Mouse (Mus musculus) heart, embryonic 13.5 days (tissue): ENCODE measurements around the gene Tnfaip8l2. TPM values are rescaled to one million over a fixed set of nuclear protein-coding genes. Genes with fewer than 3 reads are reported as not detected.
"Not testable (repeated sequence)": the region's sequence is repeated elsewhere in the genome, so short reads cannot be mapped to it uniquely, and the experiment has no call there.

Experiments used
- ATAC-seq: fragments of 200-750 bp; cut with Nextera tagmentation; 2 replicates; pipeline ENCODE4 v1.8.0; 2017; ENCODE audit warnings: moderate TSS enrichment; ENCODE audit not compliant: insufficient number of reproducible peaks, low FRiP score, low TSS enrichment; ENCODE audit errors: extremely low read depth
- H3K27ac ChIP-seq: fragments of 300-500 bp; sonication (generic); replicated peaks from 2 replicates; pipeline ENCODE4 v1.5.1; 2015; ENCODE audit warnings: moderate library complexity, mild to moderate bottlenecking, inconsistent platforms
- H3K27me3 ChIP-seq: fragments of 300-500 bp; sonication (generic); replicated peaks from 2 replicates; pipeline ENCODE4 v1.6.1; 2015; ENCODE audit warnings: mild to moderate bottlenecking, inconsistent platforms
- H3K36me3 ChIP-seq: fragments of 300-500 bp; sonication (generic); 2 replicates; pipeline ENCODE4 v1.6.1; 2015; ENCODE audit warnings: mild to moderate bottlenecking, inconsistent platforms
- H3K4me1 ChIP-seq: fragments of 300-500 bp; sonication (generic); 2 replicates; pipeline ENCODE4 v1.6.1; 2015; ENCODE audit warnings: inconsistent platforms
- H3K4me2 ChIP-seq: fragments of 300-500 bp; sonication (generic); 2 replicates; pipeline ENCODE4 v1.6.1; 2015; ENCODE audit warnings: inconsistent platforms, mild to moderate bottlenecking, moderate library complexity
- H3K4me3 ChIP-seq: fragments of 300-500 bp; sonication (generic); 2 replicates; pipeline ENCODE4 v1.5.1; 2015; ENCODE audit warnings: moderate library complexity, mild to moderate bottlenecking, inconsistent platforms
- H3K9ac ChIP-seq: fragments of 300-500 bp; sonication (generic); 2 replicates; pipeline ENCODE4 v1.6.1; 2015; ENCODE audit warnings: inconsistent platforms, mild to moderate bottlenecking, moderate library complexity
- H3K9me3 ChIP-seq: fragments of 300-500 bp; sonication (generic); 2 replicates; pipeline ENCODE4 v1.6.1; 2016; ENCODE audit warnings: inconsistent platforms
- WGBS: fragments of 180-500 bp; shearing (Covaris S2); methylation state at CpG from one replicate; pipeline ENCODE4 v1.1.7; 2015; ENCODE audit warnings: mixed read lengths; 5-methylcytosine and 5-hydroxymethylcytosine counted together
- microRNA-seq: library from miRNA; unstranded; fragments of <30 nt; microRNA quantifications from one replicate; pipeline ENCODE4, GENCODE M21; 2016
- polyA plus RNA-seq: library from polyadenylated mRNA; unstranded; fragments of >200 nt; fragmentation: Nextera tagmentation; extraction: Ambion mirVana; gene quantifications from 2 replicates; pipeline ENCODE4 v1.2.1, GENCODE M21; 2015

The Tnfaip8l2 gene
- polyA plus RNA-seq, 1 experiment from 2014 or later: 2.8 TPM

DNA sequence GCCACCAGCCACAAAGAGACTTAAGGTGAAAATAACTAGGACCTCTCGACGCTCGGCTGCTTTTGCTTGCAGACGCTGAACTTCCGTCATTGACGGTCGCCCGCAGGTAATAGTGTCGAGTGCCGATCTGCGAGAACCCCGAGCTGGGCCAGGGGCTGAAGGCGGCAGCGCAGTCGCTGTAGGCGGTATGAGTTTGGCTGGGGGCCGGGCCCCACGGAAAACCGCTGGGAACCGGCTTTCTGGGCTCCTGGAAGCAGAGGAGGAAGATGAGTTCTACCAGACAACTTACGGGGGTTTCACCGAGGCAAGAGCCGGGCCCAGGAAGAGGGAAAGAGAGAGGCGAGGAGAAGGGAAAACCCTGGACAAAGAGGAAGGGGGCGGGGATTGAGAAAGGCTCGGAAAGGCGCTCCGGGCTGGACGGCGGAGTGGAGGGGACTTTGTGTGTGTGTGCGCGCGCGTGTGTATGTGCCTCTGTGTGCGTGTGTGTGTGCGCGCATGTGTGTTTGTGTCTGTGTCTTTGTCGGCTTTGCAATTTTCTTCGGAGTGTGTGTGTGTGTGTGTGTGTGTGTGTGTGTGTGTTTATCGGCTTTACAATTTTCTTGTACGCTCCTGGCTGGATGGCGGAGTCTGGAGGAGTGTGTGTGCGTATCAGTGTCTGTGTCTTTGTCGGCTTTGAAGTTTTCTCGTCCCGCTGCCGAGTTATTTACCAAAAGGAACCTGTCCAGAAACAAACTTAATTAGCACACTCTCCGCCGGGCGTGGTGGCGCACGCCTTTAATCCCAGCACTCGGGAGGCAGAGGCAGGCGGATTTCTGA, 31.0 kb downstream of the Tnfaip8l2 start, which contains the start of gene Vps72:
Gene Vps72, plus strand, starts transcription at position 112 of the 816 bp plus-strand sequence.
- H3K27me3 ChIP-seq: no peaks in the 10 kb centered on the region
- WGBS: under 1% methylated on average over 54 of the region's 54 CpGs
- peak within 1 kb of the TSS; percentile 95 for H3K9ac ChIP-seq
- H3K4me2 ChIP-seq: peak within 1 kb of the TSS; percentile 68
- peaks cover 24% of the 10 kb centered on the region for H3K4me1 ChIP-seq
- H3K27ac ChIP-seq: peak within 1 kb of the TSS; percentile 99
- H3K9me3 ChIP-seq: no peaks in the 10 kb centered on the region
- H3K36me3 ChIP-seq: peaks cover 21% of the 10 kb centered on the region
- H3K4me3 ChIP-seq: peak within 1 kb of the TSS; percentile 86
- peak; percentile 48; the same call in 1 of the 2 replicates for ATAC-seq

DNA sequence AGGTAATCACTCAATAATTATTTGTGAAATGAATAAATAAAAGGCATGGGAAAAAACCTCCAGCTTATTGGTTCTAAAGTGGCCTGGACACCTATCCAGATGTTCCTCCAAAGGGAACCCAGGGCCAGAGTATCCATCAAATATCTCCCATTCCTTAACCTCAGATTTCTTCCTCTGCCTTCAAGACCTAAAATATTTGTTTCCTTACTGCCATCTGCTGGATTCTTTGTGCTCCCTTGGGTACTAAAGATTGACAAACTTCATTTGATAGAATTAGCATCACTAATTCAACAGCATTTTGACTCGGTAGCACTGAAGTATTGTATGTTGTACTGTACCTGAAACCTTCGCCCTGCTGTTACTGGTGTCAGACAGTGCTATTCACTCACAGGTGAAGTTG, 34.3 kb downstream of the Tnfaip8l2 start:
- Histone ChIP-seq H3K9me3 (no peaks in the 10 kb centered on the region), H3K4me1 (peaks cover 38% of the 10 kb centered on the region), H3K4me3 (no peak overlapping the region), H3K9ac (no peak overlapping the region), H3K4me2 (no peak overlapping the region), H3K27me3 (no peaks in the 10 kb centered on the region), H3K27ac (no peak overlapping the region), H3K36me3 (peaks cover 8% of the 10 kb centered on the region)
- WGBS: 66% methylated on average over 2 of the region's 2 CpGs
- no peak for ATAC-seq

DNA sequence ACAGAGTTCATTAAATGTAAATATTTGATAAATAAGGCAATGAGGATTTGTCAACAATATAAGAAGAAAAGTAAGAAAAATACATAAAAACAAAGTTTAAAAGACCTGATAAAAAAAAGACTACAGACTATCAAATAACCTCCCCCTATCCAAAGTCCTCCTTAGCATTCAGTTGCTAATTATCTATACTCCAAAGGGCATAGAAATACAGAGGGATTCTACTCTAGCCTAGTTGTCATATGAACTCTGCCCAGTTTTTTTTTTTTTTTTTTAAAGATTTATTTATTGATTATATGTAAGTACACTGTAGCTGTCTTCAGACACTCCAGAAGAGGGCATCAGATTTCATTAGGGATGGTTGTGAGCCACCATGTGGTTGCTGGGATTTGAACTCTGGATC, 34.9 kb downstream of the Tnfaip8l2 start:
- Histone ChIP-seq H3K4me2 (peak overlapping the region; percentile 95), H3K4me1 (peaks cover 34% of the 10 kb centered on the region), H3K27ac (0 out of 2 replicates have a peak overlapping the region, but pooled peaks have one; percentile 41), H3K36me3 (peaks cover 12% of the 10 kb centered on the region), H3K9ac (peak overlapping the region; percentile 77), H3K4me3 (peak overlapping the region; percentile 97)
- not testable (repeated sequence) for ATAC-seq, H3K9me3 ChIP-seq, H3K27me3 ChIP-seq

- Histone ChIP-seq H3K9me3 (no peaks in the 10 kb centered on the region), H3K9ac (peak within 1 kb of the TSS; percentile 98), H3K4me3 (peak within 1 kb of the TSS; percentile 97), H3K27ac (peak within 1 kb of the TSS; percentile 89), H3K27me3 (no peaks in the 10 kb centered on the region), H3K36me3 (peaks cover 17% of the 10 kb centered on the region), H3K4me1 (peaks cover 36% of the 10 kb centered on the region), H3K4me2 (peak within 1 kb of the TSS; percentile 95)
- under 1% methylated on average over 51 of the region's 51 CpGs for WGBS
- ATAC-seq: peak; percentile 83
These were observed 35.6 kb downstream of the Tnfaip8l2 start, which contains the start of gene Pip5k1a for GRCm38 (mm10) chr3:95106338-95107117. Pip5k1a (minus strand) TSS chr3:95106930.

DNA sequence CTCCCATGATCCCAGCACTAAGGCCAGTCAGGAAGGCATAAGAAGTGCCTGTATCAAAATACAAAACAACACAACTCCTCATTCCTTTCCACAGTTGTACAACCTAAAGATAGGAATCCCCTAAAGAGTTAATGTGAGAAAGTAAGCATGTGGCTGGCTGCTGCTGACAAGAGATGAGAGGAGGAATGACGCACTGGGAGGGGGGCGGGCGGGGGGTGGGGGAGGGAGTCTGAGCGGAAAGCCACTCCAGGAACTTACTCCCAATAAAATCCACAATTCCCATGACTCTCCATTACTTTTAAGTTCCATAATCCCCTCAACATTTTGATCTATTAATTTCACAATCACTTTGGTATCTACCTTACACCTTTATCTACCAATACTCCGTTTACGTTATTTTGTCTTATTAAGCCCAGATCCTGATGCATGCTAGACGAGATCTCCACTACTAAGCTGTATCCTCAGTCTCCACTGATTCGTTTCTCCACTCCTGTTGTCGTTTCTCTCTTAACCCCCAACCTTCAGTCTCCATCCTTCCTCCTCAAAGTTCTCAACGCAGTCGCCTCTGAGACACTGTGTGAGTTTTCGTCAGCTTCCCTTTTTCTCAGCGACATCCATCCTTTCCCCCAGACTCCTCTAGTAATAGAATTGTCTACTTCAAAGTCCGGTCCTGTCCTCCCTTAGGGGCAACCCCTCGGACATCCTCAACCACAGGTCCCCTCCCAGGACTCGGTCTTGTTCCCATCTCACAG, 36.4 kb downstream of the Tnfaip8l2 start:
- H3K9me3 ChIP-seq: no peaks in the 10 kb centered on the region
- peak overlapping the region; percentile 98 for H3K9ac ChIP-seq
- no peak for ATAC-seq
- H3K4me1 ChIP-seq: peaks cover 41% of the 10 kb centered on the region
- H3K4me2 ChIP-seq: peak overlapping the region; percentile 95
- H3K27me3 ChIP-seq: no peaks in the 10 kb centered on the region
- peak overlapping the region; percentile 89 for H3K27ac ChIP-seq
- peak overlapping the region; percentile 97 for H3K4me3 ChIP-seq
- H3K36me3 ChIP-seq: peaks cover 24% of the 10 kb centered on the region
- 0% methylated on average over 16 of the region's 16 CpGs for WGBS

- ATAC-seq: no peak
- H3K36me3 ChIP-seq: peaks cover 25% of the 10 kb centered on the region
- no peaks in the 10 kb centered on the region for H3K27me3 ChIP-seq
- no peaks in the 10 kb centered on the region for H3K9me3 ChIP-seq
- 29% methylated on average over 4 of the region's 4 CpGs for WGBS
- peak overlapping the region; percentile 97 for H3K4me3 ChIP-seq
- peak overlapping the region; percentile 98 for H3K9ac ChIP-seq
- peaks cover 35% of the 10 kb centered on the region for H3K4me1 ChIP-seq
- peak overlapping the region; percentile 95 for H3K4me2 ChIP-seq
- H3K27ac ChIP-seq: peak overlapping the region; percentile 89
These were observed 37.0 kb downstream of the Tnfaip8l2 start for GRCm38 (mm10) chr3:95105121-95105520.

DNA sequence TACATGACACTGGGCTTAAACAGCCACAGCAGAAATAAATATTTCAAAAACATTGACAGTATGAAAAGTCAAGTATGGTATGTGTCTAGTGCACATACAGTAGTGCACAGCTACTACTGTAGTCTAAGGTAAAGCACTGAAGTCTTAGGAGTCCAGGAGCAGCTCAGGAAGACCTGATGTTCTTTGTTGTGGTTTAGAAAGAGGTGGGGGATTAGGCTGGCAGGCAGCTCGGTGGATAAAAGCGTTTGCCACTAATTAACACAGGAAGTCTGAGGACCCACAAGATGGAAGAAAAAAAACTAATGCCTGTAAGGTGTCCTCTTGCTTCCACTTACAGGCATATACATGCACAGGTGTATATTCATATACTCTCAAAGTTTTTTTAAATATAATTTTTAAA, 41.3 kb downstream of the Tnfaip8l2 start:
- no peak overlapping the region for H3K27ac ChIP-seq
- H3K4me1 ChIP-seq: peaks cover 43% of the 10 kb centered on the region
- no peak for ATAC-seq
- H3K4me3 ChIP-seq: no peak overlapping the region
- H3K9me3 ChIP-seq: no peaks in the 10 kb centered on the region
- no peak overlapping the region for H3K4me2 ChIP-seq
- H3K9ac ChIP-seq: no peak overlapping the region
- H3K27me3 ChIP-seq: no peaks in the 10 kb centered on the region
- peaks cover 39% of the 10 kb centered on the region for H3K36me3 ChIP-seq
- 36% methylated on average over 2 of the region's 2 CpGs for WGBS

Small RNA genes within 50 kb of the gene (microRNA-seq; reads per million reads assigned to microRNA genes)
- gene Mir8099-1: not detected

Other genes starting within 250 kb of the Tnfaip8l2 start
- 50.9 and 63.2 TPM in 2 replicates for gene Selenbp1, start 209.3 kb downstream of the Tnfaip8l2 start, polyA plus RNA-seq
- gene Rfx5, start 188.3 kb downstream of the Tnfaip8l2 start, polyA plus RNA-seq: 5.4 and 6.3 TPM in 2 replicates
- 14.0 and 17.6 TPM in 2 replicates for gene Pi4kb, start 167.6 kb downstream of the Tnfaip8l2 start, polyA plus RNA-seq
- 14.3 and 17.4 TPM in 2 replicates for gene Zfp687, start 126.9 kb downstream of the Tnfaip8l2 start, polyA plus RNA-seq
- gene Psmd4, start 99.7 kb downstream of the Tnfaip8l2 start, polyA plus RNA-seq: 198 and 214 TPM in 2 replicates
- 16.4 and 17.5 TPM in 2 replicates for gene Pip5k1a, start 35.4 kb downstream of the Tnfaip8l2 start, polyA plus RNA-seq
- gene Vps72, start 31.3 kb downstream of the Tnfaip8l2 start, polyA plus RNA-seq: 98.9 and 100.0 TPM in 2 replicates
- gene Tmod4, start 17.9 kb downstream of the Tnfaip8l2 start, polyA plus RNA-seq: 0.82 and 1.4 TPM in 2 replicates
- gene Scnm1, start 8.3 kb downstream of the Tnfaip8l2 start, polyA plus RNA-seq: 51.7 and 54.2 TPM in 2 replicates
- gene Lysmd1, start 8.3 kb downstream of the Tnfaip8l2 start, polyA plus RNA-seq: 8.8 and 9.8 TPM in 2 replicates
- gene Sema6c, start 18.1 kb upstream of the Tnfaip8l2 start, polyA plus RNA-seq: 2.9 and 3.0 TPM in 2 replicates
- gene Gabpb2, start 75.6 kb upstream of the Tnfaip8l2 start, polyA plus RNA-seq: 5.1 and 5.4 TPM in 2 replicates
- 51.6 and 52.3 TPM in 2 replicates for gene Cdc42se1, start 86.4 kb upstream of the Tnfaip8l2 start, polyA plus RNA-seq
- 11.0 and 11.5 TPM in 2 replicates for gene Mllt11, start 89.8 kb upstream of the Tnfaip8l2 start, polyA plus RNA-seq
- 0.24 and 0.37 TPM in 2 replicates for gene Gm128, start 99.2 kb upstream of the Tnfaip8l2 start, polyA plus RNA-seq
- gene Bnipl, start 108.8 kb upstream of the Tnfaip8l2 start, polyA plus RNA-seq: 0.23 and 0.24 TPM in 2 replicates
- 24.3 TPM in 2 replicates for gene Mindy1, start 139.0 kb upstream of the Tnfaip8l2 start, polyA plus RNA-seq
- 24.5 and 26.0 TPM in 2 replicates for gene Prune1, start 139.7 kb upstream of the Tnfaip8l2 start, polyA plus RNA-seq
- gene Anxa9, start 164.8 kb upstream of the Tnfaip8l2 start, polyA plus RNA-seq: 0.90 and 1.1 TPM in 2 replicates
- gene Cers2, start 172.4 kb upstream of the Tnfaip8l2 start, polyA plus RNA-seq: 128 and 140 TPM in 2 replicates
- gene Setdb1, start 214.8 kb upstream of the Tnfaip8l2 start, polyA plus RNA-seq: 20.1 and 21.2 TPM in 2 replicates